Mouse (Mus musculus) hindbrain, embryonic 15.5 days (tissue): ENCODE results near the gene Cox6b2. TPM values are rescaled to one million over a fixed set of nuclear protein-coding genes. Genes with fewer than 3 reads are reported as not detected.
A peak's percentile ranks its signal among the peaks of the same experiment; 100 is the strongest.

Experiments
- ATAC-seq: fragments of 200-750 bp; cut with Nextera tagmentation; 2 replicates; pipeline ENCODE4 v1.8.0; 2017; ENCODE audit warnings: low read depth, moderate number of reproducible peaks, moderate TSS enrichment; ENCODE audit not compliant: low FRiP score
- H3K27ac ChIP-seq: fragments of 300-500 bp; sonication (generic); replicated peaks from 2 replicates; pipeline ENCODE4 v1.5.1; 2015; ENCODE audit warnings: mild to moderate bottlenecking, inconsistent platforms
- H3K27me3 ChIP-seq: fragments of 300-500 bp; sonication (generic); 2 replicates; pipeline ENCODE4 v1.6.1; 2015; ENCODE audit warnings: control low read depth, inconsistent platforms
- H3K36me3 ChIP-seq: fragments of 300-500 bp; sonication (generic); 2 replicates; pipeline ENCODE4 v1.6.1; 2015; ENCODE audit warnings: control low read depth, inconsistent platforms
- H3K4me1 ChIP-seq: fragments of 300-500 bp; sonication (generic); replicated peaks from 2 replicates; pipeline ENCODE4 v1.6.1; 2015; ENCODE audit warnings: control low read depth, inconsistent platforms
- H3K4me2 ChIP-seq: fragments of 300-500 bp; sonication (generic); 2 replicates; pipeline ENCODE4 v1.6.1; 2015; ENCODE audit warnings: moderate library complexity, mild to moderate bottlenecking, inconsistent platforms
- H3K4me3 ChIP-seq: fragments of 300-500 bp; sonication (generic); 2 replicates; pipeline ENCODE4 v1.5.1; 2015; ENCODE audit warnings: mild to moderate bottlenecking, inconsistent platforms
- H3K9ac ChIP-seq: fragments of 300-500 bp; sonication (generic); 2 replicates; pipeline ENCODE4 v1.6.1; 2015; ENCODE audit warnings: inconsistent platforms
- H3K9me3 ChIP-seq: fragments of 300-500 bp; sonication (generic); 2 replicates; pipeline ENCODE4 v1.6.1; 2016; ENCODE audit warnings: control low read depth, inconsistent platforms
- WGBS: fragments of 180-500 bp; shearing (Covaris S2); methylation state at CpG from one replicate; pipeline ENCODE4 v1.1.7; 2015; 5-methylcytosine and 5-hydroxymethylcytosine counted together
- polyA plus RNA-seq: library from polyadenylated mRNA; unstranded; fragments of >200 nt; fragmentation: Nextera tagmentation; extraction: Ambion mirVana; gene quantifications from 2 replicates; pipeline ENCODE4 v1.2.1, GENCODE M21; 2015

Cox6b2 gene
- polyA plus RNA-seq, 1 experiment from 2014 or later = 28.1 TPM

GRCm38 (mm10) chr7:4748321-4748720, 4.6 kb downstream of the Cox6b2 start:
- H3K4me3 ChIP-seq = no peak overlapping the region
- no peak overlapping the region for H3K9ac ChIP-seq
- no peak overlapping the region for H3K4me2 ChIP-seq
- peaks cover 17% of the 10 kb centered on the region for H3K4me1 ChIP-seq
- H3K27me3 ChIP-seq = no peaks in the 10 kb centered on the region
- no peak overlapping the region for H3K27ac ChIP-seq
- no peaks in the 10 kb centered on the region for H3K9me3 ChIP-seq
- WGBS = 80% methylated on average over 4 of the region's 4 CpGs
- peaks cover 8% of the 10 kb centered on the region; the same call in 1 of the 2 replicates for H3K36me3 ChIP-seq
- ATAC-seq = no peak

- ATAC-seq = no peak
- Histone ChIP-seq H3K9me3 (no peaks in the 10 kb centered on the region), H3K4me2 (no peak overlapping the region), H3K4me3 (no peak overlapping the region), H3K36me3 (peaks cover 8% of the 10 kb centered on the region; the same call in 1 of the 2 replicates), H3K27ac (no peak overlapping the region), H3K9ac (no peak overlapping the region), H3K4me1 (peaks cover 13% of the 10 kb centered on the region), H3K27me3 (no peaks in the 10 kb centered on the region)
- WGBS = 76% methylated on average over 9 of the region's 9 CpGs
These were observed 5.6 kb downstream of the Cox6b2 start for GRCm38 (mm10) chr7:4747156-4747899.

GRCm38 (mm10) chr7:4746326-4746980, 6.4 kb downstream of the Cox6b2 start:
- no peaks in the 10 kb centered on the region for H3K9me3 ChIP-seq
- H3K9ac ChIP-seq = no peak overlapping the region
- H3K4me3 ChIP-seq = no peak overlapping the region
- WGBS = 87% methylated on average over 22 of the region's 22 CpGs
- no peak overlapping the region for H3K27ac ChIP-seq
- ATAC-seq = no peak
- H3K4me1 ChIP-seq = peaks cover 15% of the 10 kb centered on the region
- H3K36me3 ChIP-seq = peaks cover 8% of the 10 kb centered on the region; the same call in 1 of the 2 replicates
- H3K4me2 ChIP-seq = no peak overlapping the region
- H3K27me3 ChIP-seq = no peaks in the 10 kb centered on the region

- Histone ChIP-seq H3K4me1 (peaks cover 24% of the 10 kb centered on the region), H3K27me3 (no peaks in the 10 kb centered on the region), H3K36me3 (peaks cover 8% of the 10 kb centered on the region; the same call in 1 of the 2 replicates), H3K4me3 (no peak overlapping the region), H3K27ac (no peak overlapping the region), H3K4me2 (no peak overlapping the region), H3K9me3 (no peaks in the 10 kb centered on the region), H3K9ac (no peak overlapping the region)
- WGBS = 98% methylated on average over 6 of the region's 6 CpGs
- ATAC-seq = no peak
These were observed 8.0 kb downstream of the Cox6b2 start for GRCm38 (mm10) chr7:4744886-4745285.

GRCm38 (mm10) chr7:4743354-4743753, 9.5 kb downstream of the Cox6b2 start:
- ATAC-seq = no peak
- H3K9me3 ChIP-seq = no peaks in the 10 kb centered on the region
- no peak overlapping the region for H3K9ac ChIP-seq
- H3K36me3 ChIP-seq = peaks cover 8% of the 10 kb centered on the region; the same call in 1 of the 2 replicates
- H3K27ac ChIP-seq = no peak overlapping the region
- 80% methylated on average over 2 of the region's 2 CpGs for WGBS
- no peak overlapping the region for H3K4me2 ChIP-seq
- no peaks in the 10 kb centered on the region for H3K27me3 ChIP-seq
- H3K4me3 ChIP-seq = no peak overlapping the region
- H3K4me1 ChIP-seq = peaks cover 33% of the 10 kb centered on the region

- Histone ChIP-seq H3K9me3 (no peaks in the 10 kb centered on the region), H3K4me3 (no peak overlapping the region), H3K4me2 (peak overlapping the region; percentile 11; the same call in 1 of the 2 replicates), H3K9ac (0 out of 2 replicates have a peak overlapping the region, but pooled peaks have one; percentile 14), H3K27me3 (no peaks in the 10 kb centered on the region), H3K4me1 (peaks cover 34% of the 10 kb centered on the region), H3K36me3 (peaks cover 8% of the 10 kb centered on the region; the same call in 1 of the 2 replicates), H3K27ac (no peak overlapping the region)
- no peak for ATAC-seq
- WGBS = 77% methylated on average over 6 of the region's 6 CpGs
These were observed 10.4 kb downstream of the Cox6b2 start for GRCm38 (mm10) chr7:4742482-4742819.

GRCm38 (mm10) chr7:4741672-4742481, 11.0 kb downstream of the Cox6b2 start:
- 76% methylated on average over 21 of the region's 21 CpGs for WGBS

DNA sequence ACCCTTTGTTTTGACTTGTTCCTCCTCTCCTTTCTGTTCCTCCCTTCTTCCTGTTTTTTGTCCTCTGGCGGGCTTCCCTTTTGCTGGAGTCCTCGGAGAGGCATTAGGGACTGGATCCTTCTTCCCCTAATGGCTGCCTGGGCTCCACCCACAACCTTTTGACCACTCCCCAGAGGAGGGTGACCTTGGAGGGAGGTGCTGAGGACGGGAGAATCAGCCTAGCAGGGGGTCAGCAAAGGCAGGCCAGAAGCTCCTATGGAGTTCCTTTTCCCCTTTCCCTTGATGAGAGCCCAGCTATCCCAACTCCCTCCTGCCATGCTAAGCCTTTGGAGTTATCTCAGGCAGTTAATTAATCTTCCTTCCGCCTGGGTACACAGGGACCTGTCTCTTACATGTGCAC, 11.7 kb downstream of the Cox6b2 start:
- Histone ChIP-seq H3K27me3 (no peaks in the 10 kb centered on the region), H3K27ac (peak overlapping the region; percentile 95), H3K4me3 (peak overlapping the region; percentile 72), H3K4me2 (peak overlapping the region; percentile 86), H3K36me3 (peaks cover 3% of the 10 kb centered on the region; the same call in 1 of the 2 replicates), H3K9me3 (no peaks in the 10 kb centered on the region), H3K9ac (peak overlapping the region; percentile 83), H3K4me1 (peaks cover 34% of the 10 kb centered on the region)
- no peak for ATAC-seq
- WGBS = under 1% methylated on average over 4 of the region's 4 CpGs

More at GRCm38 (mm10) chr7:4741672-4742481, 11.0 kb downstream of the Cox6b2 start:
- H3K4me3 ChIP-seq = peak overlapping the region; percentile 72
- peak overlapping the region; percentile 95; the same call in 1 of the 2 replicates for H3K27ac ChIP-seq
- H3K9ac ChIP-seq = no peak overlapping the region
- peaks cover 34% of the 10 kb centered on the region for H3K4me1 ChIP-seq
- no peaks in the 10 kb centered on the region for H3K9me3 ChIP-seq
- H3K4me2 ChIP-seq = peak overlapping the region; percentile 86
- no peaks in the 10 kb centered on the region for H3K27me3 ChIP-seq
- peaks cover 8% of the 10 kb centered on the region; the same call in 1 of the 2 replicates for H3K36me3 ChIP-seq
- no peak for ATAC-seq

DNA sequence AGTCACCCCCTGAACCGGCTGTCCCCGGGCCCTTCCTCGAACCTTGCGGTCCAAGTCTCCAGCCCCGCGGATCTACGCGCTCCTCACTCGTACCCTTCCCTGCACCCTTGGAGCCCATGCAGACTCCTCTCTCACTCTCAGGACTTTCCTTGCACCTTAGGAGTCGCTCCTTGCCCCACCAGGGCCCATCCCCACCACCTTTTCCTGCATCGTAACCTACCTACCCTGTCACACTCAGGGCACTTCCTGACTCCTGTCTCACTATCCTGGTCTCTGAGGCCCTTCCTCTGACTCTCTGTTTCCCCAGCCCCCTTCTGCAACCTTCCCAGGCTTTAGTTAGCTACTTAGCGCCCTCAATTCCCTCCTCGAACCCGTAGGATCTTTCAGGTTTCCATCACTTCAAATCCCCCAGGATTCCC, 12.6 kb downstream of the Cox6b2 start:
- 0% methylated on average over 14 of the region's 14 CpGs for WGBS
- H3K36me3 ChIP-seq = no peaks in the 10 kb centered on the region
- H3K4me2 ChIP-seq = peak overlapping the region; percentile 86
- H3K27ac ChIP-seq = peak overlapping the region; percentile 95
- H3K27me3 ChIP-seq = no peaks in the 10 kb centered on the region
- H3K4me3 ChIP-seq = peak overlapping the region; percentile 72
- H3K9me3 ChIP-seq = no peaks in the 10 kb centered on the region
- peaks cover 34% of the 10 kb centered on the region for H3K4me1 ChIP-seq
- peak; percentile 52 for ATAC-seq
- H3K9ac ChIP-seq = peak overlapping the region; percentile 83

- Histone ChIP-seq H3K27me3 (no peaks in the 10 kb centered on the region), H3K27ac (peak within 1 kb of the TSS; percentile 95), H3K4me2 (peak within 1 kb of the TSS; percentile 86), H3K4me3 (peak within 1 kb of the TSS; percentile 72), H3K4me1 (peaks cover 34% of the 10 kb centered on the region), H3K9ac (peak within 1 kb of the TSS; percentile 83), H3K36me3 (no peaks in the 10 kb centered on the region), H3K9me3 (no peaks in the 10 kb centered on the region)
- WGBS = under 1% methylated on average over 29 of the region's 44 CpGs
- peak; percentile 98 for ATAC-seq
These were observed 13.2 kb downstream of the Cox6b2 start, which contains the start of gene Kmt5c for GRCm38 (mm10) chr7:4739544-4740275. Gene Kmt5c, plus strand, starts transcription at chr7:4740115.

- no peaks in the 10 kb centered on the region for H3K27me3 ChIP-seq
- H3K4me3 ChIP-seq = peak overlapping the region; percentile 72
- H3K9me3 ChIP-seq = no peaks in the 10 kb centered on the region
- no peak for ATAC-seq
- H3K27ac ChIP-seq = peak overlapping the region; percentile 84
- 43% methylated on average over 10 of the region's 10 CpGs for WGBS
- H3K36me3 ChIP-seq = no peaks in the 10 kb centered on the region
- peaks cover 34% of the 10 kb centered on the region for H3K4me1 ChIP-seq
- H3K9ac ChIP-seq = no peak overlapping the region; the same call in 1 of the 2 replicates
- peak overlapping the region; percentile 86 for H3K4me2 ChIP-seq
These were observed 13.8 kb downstream of the Cox6b2 start for GRCm38 (mm10) chr7:4739041-4739543.
